Mouse (Mus musculus) ES-E14 (cell line): Measurements from ENCODE around the gene Phykpl.

Source experiments
- CHD2 ChIP-seq: IDR thresholded peaks from 2 replicates; pipeline ENCODE4 v1.6.1; 2014; ENCODE audit warnings: mild to moderate bottlenecking, low read depth, low read length, inconsistent platforms
- HCFC1 ChIP-seq: IDR thresholded peaks from 2 replicates; pipeline ENCODE4 v1.6.1; 2012; ENCODE audit warnings: low read length, inconsistent platforms, borderline replicate concordance; ENCODE audit not compliant: insufficient read depth
- MAFK ChIP-seq: IDR thresholded peaks from 2 replicates; pipeline ENCODE4 v1.6.1; 2014; ENCODE audit warnings: mild to moderate bottlenecking, low read depth, low read length, inconsistent platforms; ENCODE audit not compliant: insufficient read depth
- ZC3H11A ChIP-seq: IDR thresholded peaks from 2 replicates; pipeline ENCODE4 v1.6.1; 2012; ENCODE audit warnings: low read depth, mild to moderate bottlenecking, inconsistent platforms, low read length, borderline replicate concordance
- ZNF384 ChIP-seq: IDR thresholded peaks from 2 replicates; pipeline ENCODE4 v1.6.1; 2012; ENCODE audit warnings: low read depth, low read length, inconsistent platforms

DNA sequence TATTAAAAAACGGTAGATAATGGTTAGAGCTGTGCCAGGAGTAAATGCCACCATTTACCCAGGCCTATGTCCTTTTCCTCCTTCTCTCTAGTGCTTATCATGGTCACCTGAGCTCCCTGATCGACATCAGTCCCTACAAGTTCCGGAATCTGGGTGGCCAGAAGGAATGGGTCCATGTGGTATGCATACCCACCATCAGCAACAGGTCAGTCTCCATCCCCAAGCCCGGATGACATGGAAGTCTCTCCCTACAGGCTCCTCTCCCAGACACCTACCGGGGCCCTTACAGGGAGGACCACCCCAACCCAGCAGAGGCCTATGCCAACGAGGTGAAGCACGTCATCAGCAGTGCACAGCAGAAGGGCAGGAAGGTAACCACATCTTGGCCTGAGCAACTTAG lies 7.4 kb downstream of the Phykpl start:
- TF ChIP-seq CHD2, result 0 out of 2 replicates have a peak, but pooled peaks have one; percentile 15
- TF ChIP-seq HCFC1, result no peak
- TF ChIP-seq ZC3H11A, result no peak
- no peak for TF ChIP-seq MAFK
- no peak for TF ChIP-seq ZNF384
